Mouse (Mus musculus): ENCODE data around the gene Chl1.

GRCm38 (mm10) chr6:103665206-103665605, 154.8 kb downstream of the Chl1 start:
- no peak for TF ChIP-seq CTCF (IDR thresholded peaks at IDR 0.05; ENCODE audit: borderline replicate concordance, extremely low read depth, insufficient read depth, insufficient read length)
- TF ChIP-seq POLR2A (IDR thresholded peaks at IDR 0.05; ENCODE audit: borderline replicate concordance, extremely low read depth, insufficient read depth, insufficient read length, poor library complexity, severe bottlenecking): no peak

All from brain, embryonic 14.5 days (tissue).